Mouse (Mus musculus) hindbrain, postnatal 0 days (tissue): ENCODE data around the gene Lce1j. TPM values are rescaled to one million over a fixed set of nuclear protein-coding genes. Genes with fewer than 3 reads are reported as not detected.

Experiments used
- ATAC-seq: fragments of 200-750 bp; cut with Nextera tagmentation; 2 replicates; pipeline ENCODE4 v1.8.0; 2017; ENCODE audit warnings: mild to moderate bottlenecking, moderate TSS enrichment, moderate library complexity
- DNase-seq: peaks from one replicate; pipeline ENCODE4 v3.0.0-alpha.2; 2015; ENCODE audit warnings: low spot score
- H3K27ac ChIP-seq: fragments of 300-500 bp; sonication (generic); 2 replicates; pipeline ENCODE4 v1.5.1; 2014; ENCODE audit warnings: mild to moderate bottlenecking
- H3K27me3 ChIP-seq: fragments of 300-500 bp; sonication (generic); 2 replicates; pipeline ENCODE4 v1.6.1; 2014; ENCODE audit warnings: low read length, mixed read lengths; ENCODE audit not compliant: insufficient read depth
- H3K36me3 ChIP-seq: fragments of 300-500 bp; sonication (generic); 2 replicates; pipeline ENCODE4 v1.6.1; 2014; ENCODE audit warnings: low read length, mixed read lengths; ENCODE audit not compliant: insufficient read depth
- H3K4me1 ChIP-seq: fragments of 300-500 bp; sonication (generic); 2 replicates; pipeline ENCODE4 v1.6.1; 2014; ENCODE audit warnings: antibody characterized with exemption, low read length, mixed read lengths; ENCODE audit not compliant: insufficient read depth
- H3K4me2 ChIP-seq: fragments of 300-500 bp; sonication (generic); 2 replicates; pipeline ENCODE4 v1.6.1; 2014; ENCODE audit warnings: low read depth, mild to moderate bottlenecking, low read length, moderate library complexity, mixed read lengths
- H3K4me3 ChIP-seq: fragments of 300-500 bp; sonication (generic); 2 replicates; pipeline ENCODE4 v1.5.1; 2014; ENCODE audit warnings: low read length
- H3K9ac ChIP-seq: fragments of 300-500 bp; sonication (generic); replicated peaks from 2 replicates; pipeline ENCODE4 v1.6.1; 2014; ENCODE audit warnings: mild to moderate bottlenecking, low read length, moderate library complexity, mixed read lengths
- H3K9me3 ChIP-seq: fragments of 300-500 bp; sonication (generic); 2 replicates; pipeline ENCODE4 v1.6.1; 2016; ENCODE audit warnings: low read length, mixed read lengths
- CTCF ChIP-seq: IDR thresholded peaks from 2 replicates; pipeline ENCODE4 v1.5.1; 2016; ENCODE audit warnings: antibody characterized with exemption, control low read depth, low read depth
- WGBS: fragments of 180-500 bp; shearing (Covaris S2); extraction: QIAGEN DNeasy Blood & Tissue Kit; methylation state at CpG from one replicate; pipeline ENCODE4 v1.1.7; 2014; 5-methylcytosine and 5-hydroxymethylcytosine counted together
- polyA plus RNA-seq: library from polyadenylated mRNA; unstranded; fragments of >200 nt; fragmentation: Nextera tagmentation; extraction: Ambion mirVana; gene quantifications from 2 replicates; pipeline ENCODE4 v1.2.1, GENCODE M21; 2015
- total RNA-seq: library from RNA; depleted of rRNA; stranded (reverse); fragments of >200 nt; gene quantifications from 2 replicates; pipeline ENCODE4 v1.2.3, GENCODE M21; 2014; rRNA removed

The Lce1j gene
- total and polyA plus RNA-seq, 2 experiments from 2014 or later, result not detected

GRCm38 (mm10) chr3:92771573-92771972, 18.7 kb downstream of the Lce1j start:
- H3K27ac ChIP-seq, result no peak overlapping the region
- ATAC-seq, result no peak
- H3K9ac ChIP-seq, result no peak overlapping the region
- DNase-seq, result no peak
- H3K36me3 ChIP-seq, result no peaks in the 10 kb centered on the region
- H3K9me3 ChIP-seq, result no peaks in the 10 kb centered on the region
- no peak overlapping the region for H3K4me2 ChIP-seq
- TF ChIP-seq CTCF, result peak; percentile 54
- H3K4me1 ChIP-seq, result no peaks in the 10 kb centered on the region
- H3K27me3 ChIP-seq, result no peaks in the 10 kb centered on the region
- no peak overlapping the region for H3K4me3 ChIP-seq
- WGBS, result 24% methylated on average over 3 of the region's 3 CpGs

GRCm38 (mm10) chr3:92764965-92765364, 25.3 kb downstream of the Lce1j start, which contains the start of gene Lce1h:
Gene Lce1h (minus strand): TSS chr3:92765065.
- Histone ChIP-seq H3K27me3 (no peaks in the 10 kb centered on the region), H3K9ac (no peak within 1 kb of the TSS), H3K36me3 (no peaks in the 10 kb centered on the region), H3K4me2 (no peak within 1 kb of the TSS), H3K9me3 (no peaks in the 10 kb centered on the region), H3K4me1 (no peaks in the 10 kb centered on the region), H3K27ac (no peak within 1 kb of the TSS), H3K4me3 (no peak within 1 kb of the TSS)
- 92% methylated on average over 1 of the region's 1 CpGs for WGBS
- 0 out of 2 replicates have a peak, but pooled peaks have one; percentile 33 for TF ChIP-seq CTCF
- no peak for ATAC-seq
- DNase-seq, result no peak

- no peaks in the 10 kb centered on the region for H3K27me3 ChIP-seq
- WGBS, result 38% methylated on average over 3 of the region's 3 CpGs
- H3K4me3 ChIP-seq, result no peak overlapping the region
- no peaks in the 10 kb centered on the region for H3K4me1 ChIP-seq
- no peak overlapping the region for H3K27ac ChIP-seq
- peak; percentile 14 for DNase-seq
- no peak for ATAC-seq
- no peaks in the 10 kb centered on the region for H3K9me3 ChIP-seq
- no peak overlapping the region for H3K9ac ChIP-seq
- no peak overlapping the region for H3K4me2 ChIP-seq
- TF ChIP-seq CTCF, result peak; percentile 48
- no peaks in the 10 kb centered on the region for H3K36me3 ChIP-seq
Measured at GRCm38 (mm10) chr3:92753197-92753596, 37.1 kb downstream of the Lce1j start.

GRCm38 (mm10) chr3:92752238-92752637, 38.1 kb downstream of the Lce1j start, which contains the start of gene Lce1g:
Gene Lce1g (minus strand): TSS chr3:92752338.
- Histone ChIP-seq H3K4me3 (no peak within 1 kb of the TSS), H3K9ac (no peak within 1 kb of the TSS), H3K27ac (no peak within 1 kb of the TSS), H3K4me1 (no peaks in the 10 kb centered on the region), H3K4me2 (no peak within 1 kb of the TSS), H3K27me3 (no peaks in the 10 kb centered on the region), H3K9me3 (no peaks in the 10 kb centered on the region), H3K36me3 (no peaks in the 10 kb centered on the region)
- 95% methylated on average over 1 of the region's 1 CpGs for WGBS
- ATAC-seq, result no peak
- no peak for TF ChIP-seq CTCF
- no peak for DNase-seq

- TF ChIP-seq CTCF, result no peak
- H3K36me3 ChIP-seq, result no peaks in the 10 kb centered on the region
- WGBS, result 88% methylated on average over 1 of the region's 1 CpGs
- H3K27me3 ChIP-seq, result no peaks in the 10 kb centered on the region
- no peak within 1 kb of the TSS for H3K9ac ChIP-seq
- no peaks in the 10 kb centered on the region for H3K9me3 ChIP-seq
- H3K4me2 ChIP-seq, result no peak within 1 kb of the TSS
- no peak within 1 kb of the TSS for H3K4me3 ChIP-seq
- no peak within 1 kb of the TSS for H3K27ac ChIP-seq
- no peak for ATAC-seq
- no peaks in the 10 kb centered on the region for H3K4me1 ChIP-seq
- DNase-seq, result no peak
Measured at GRCm38 (mm10) chr3:92738996-92739395, 51.3 kb downstream of the Lce1j start, which contains the start of gene Gm38119. Gene Gm38119 (minus strand): TSS chr3:92739096.

Other genes with a start within 250 kb of the Lce1j start
- gene Ivl, start 216.8 kb downstream of the Lce1j start, total RNA-seq, result not detected in 2 replicates
- not detected in 2 replicates for gene Ivl, start 216.8 kb downstream of the Lce1j start, polyA plus RNA-seq
- not detected in 2 replicates for gene Smcp, start 201.5 kb downstream of the Lce1j start, total RNA-seq
- not detected in 2 replicates for gene Smcp, start 201.5 kb downstream of the Lce1j start, polyA plus RNA-seq
- gene 2210017I01Rik, start 183.0 kb downstream of the Lce1j start, total RNA-seq, result not detected in 2 replicates
- gene 2210017I01Rik, start 183.0 kb downstream of the Lce1j start, polyA plus RNA-seq, result not detected in 2 replicates
- gene Lce6a, start 168.9 kb downstream of the Lce1j start, total RNA-seq, result not detected in 2 replicates
- gene Lce6a, start 168.9 kb downstream of the Lce1j start, polyA plus RNA-seq, result not detected in 2 replicates
- gene Lce1a1, start 142.2 kb downstream of the Lce1j start, total RNA-seq, result not detected in 2 replicates
- not detected in 2 replicates for gene Lce1a1, start 142.2 kb downstream of the Lce1j start, polyA plus RNA-seq
- gene Lce1b, start 133.6 kb downstream of the Lce1j start, total RNA-seq, result not detected in 2 replicates
- gene Lce1b, start 133.6 kb downstream of the Lce1j start, polyA plus RNA-seq, result not detected in 2 replicates
- not detected in 2 replicates for gene Lce1a2, start 120.2 kb downstream of the Lce1j start, total RNA-seq
- not detected in 2 replicates for gene Lce1a2, start 120.2 kb downstream of the Lce1j start, polyA plus RNA-seq
- not detected in 2 replicates for gene Lce1c, start 111.3 kb downstream of the Lce1j start, total RNA-seq
- not detected in 2 replicates for gene Lce1c, start 111.3 kb downstream of the Lce1j start, polyA plus RNA-seq
- not detected in 2 replicates for gene Lce1d, start 103.3 kb downstream of the Lce1j start, total RNA-seq
- gene Lce1d, start 103.3 kb downstream of the Lce1j start, polyA plus RNA-seq, result not detected in 2 replicates
- gene Lce1e, start 81.4 kb downstream of the Lce1j start, total RNA-seq, result not detected in 2 replicates
- not detected in 2 replicates for gene Lce1e, start 81.4 kb downstream of the Lce1j start, polyA plus RNA-seq
- gene Lce1f, start 70.2 kb downstream of the Lce1j start, total RNA-seq, result not detected in 2 replicates
- not detected in 2 replicates for gene Lce1f, start 70.2 kb downstream of the Lce1j start, polyA plus RNA-seq
- not detected in 2 replicates for gene Gm38119, start 51.4 kb downstream of the Lce1j start, total RNA-seq
- gene Gm38119, start 51.4 kb downstream of the Lce1j start, polyA plus RNA-seq, result not detected in 2 replicates
- gene Lce1g, start 38.2 kb downstream of the Lce1j start, total RNA-seq, result not detected in 2 replicates
- gene Lce1g, start 38.2 kb downstream of the Lce1j start, polyA plus RNA-seq, result 0.20 TPM in 1 of 2 replicates, not detected in the other
- gene Lce1h, start 25.4 kb downstream of the Lce1j start, total RNA-seq, result not detected in 2 replicates
- not detected in 2 replicates for gene Lce1h, start 25.4 kb downstream of the Lce1j start, polyA plus RNA-seq
- gene Lce1i, start 11.6 kb downstream of the Lce1j start, total RNA-seq, result not detected in 2 replicates
- gene Lce1i, start 11.6 kb downstream of the Lce1j start, polyA plus RNA-seq, result not detected in 2 replicates
- gene Lce1k, start 17.4 kb upstream of the Lce1j start, total RNA-seq, result not detected in 2 replicates
- not detected in 2 replicates for gene Lce1k, start 17.4 kb upstream of the Lce1j start, polyA plus RNA-seq
- not detected in 2 replicates for gene Kprp, start 36.7 kb upstream of the Lce1j start, total RNA-seq
- not detected in 2 replicates for gene Kprp, start 36.7 kb upstream of the Lce1j start, polyA plus RNA-seq
- not detected in 2 replicates for gene Lce1l, start 60.8 kb upstream of the Lce1j start, total RNA-seq
- gene Lce1l, start 60.8 kb upstream of the Lce1j start, polyA plus RNA-seq, result not detected in 2 replicates
- gene 2310050C09Rik, start 79.7 kb upstream of the Lce1j start, total RNA-seq, result not detected in 2 replicates
- gene 2310050C09Rik, start 79.7 kb upstream of the Lce1j start, polyA plus RNA-seq, result not detected in 2 replicates
- not detected in 2 replicates for gene Lce3a, start 135.7 kb upstream of the Lce1j start, total RNA-seq
- gene Lce3a, start 135.7 kb upstream of the Lce1j start, polyA plus RNA-seq, result not detected in 2 replicates
- gene Lce3b, start 142.5 kb upstream of the Lce1j start, total RNA-seq, result not detected in 2 replicates
- not detected in 2 replicates for gene Lce3b, start 142.5 kb upstream of the Lce1j start, polyA plus RNA-seq
- not detected in 2 replicates for gene Lce3c, start 154.0 kb upstream of the Lce1j start, total RNA-seq
- gene Lce3c, start 154.0 kb upstream of the Lce1j start, polyA plus RNA-seq, result 0.46 and 1.3 TPM in 2 replicates
- gene Lce3d, start 166.9 kb upstream of the Lce1j start, total RNA-seq, result not detected in 2 replicates
- gene Lce3d, start 166.9 kb upstream of the Lce1j start, polyA plus RNA-seq, result not detected in 2 replicates
- not detected in 2 replicates for gene Lce3e, start 176.5 kb upstream of the Lce1j start, total RNA-seq
- not detected in 2 replicates for gene Lce3e, start 176.5 kb upstream of the Lce1j start, polyA plus RNA-seq
- not detected in 2 replicates for gene Lce3f, start 201.7 kb upstream of the Lce1j start, total RNA-seq
- gene Lce3f, start 201.7 kb upstream of the Lce1j start, polyA plus RNA-seq, result not detected in 2 replicates
- 4.2 TPM in 1 of 2 replicates, not detected in the other for gene Crct1, start 225.2 kb upstream of the Lce1j start, total RNA-seq
- gene Crct1, start 225.2 kb upstream of the Lce1j start, polyA plus RNA-seq, result 1.4 and 2.3 TPM in 2 replicates
- not detected in 2 replicates for gene Lce1m, start 228.5 kb upstream of the Lce1j start, total RNA-seq
- gene Lce1m, start 228.5 kb upstream of the Lce1j start, polyA plus RNA-seq, result not detected in 2 replicates